Mouse (Mus musculus) limb, embryonic 13.5 days (tissue): ENCODE results near the gene Cfap161. TPM values are rescaled to one million over a fixed set of nuclear protein-coding genes. Genes with fewer than 3 reads are reported as not detected.

Experiments
- ATAC-seq: fragments of 200-750 bp; cut with Nextera tagmentation; 2 replicates; pipeline ENCODE4 v1.8.0; 2017; ENCODE audit warnings: low read depth, moderate number of reproducible peaks, moderate TSS enrichment; ENCODE audit not compliant: low FRiP score
- H3K27ac ChIP-seq: fragments of 300-500 bp; sonication (generic); 2 replicates; pipeline ENCODE4 v1.5.1; 2015; ENCODE audit warnings: inconsistent platforms, mild to moderate bottlenecking, moderate library complexity
- H3K27me3 ChIP-seq: fragments of 300-500 bp; sonication (generic); 2 replicates; pipeline ENCODE4 v1.6.1; 2015; ENCODE audit warnings: mild to moderate bottlenecking, inconsistent platforms
- H3K36me3 ChIP-seq: fragments of 300-500 bp; sonication (generic); 2 replicates; pipeline ENCODE4 v1.6.1; 2015; ENCODE audit warnings: inconsistent platforms, mild to moderate bottlenecking, moderate library complexity
- H3K4me1 ChIP-seq: fragments of 300-500 bp; sonication (generic); 2 replicates; pipeline ENCODE4 v1.6.1; 2015; ENCODE audit warnings: inconsistent platforms
- H3K4me2 ChIP-seq: fragments of 300-500 bp; sonication (generic); replicated peaks from 2 replicates; pipeline ENCODE4 v1.6.1; 2015; ENCODE audit warnings: inconsistent platforms, mild to moderate bottlenecking, moderate library complexity
- H3K4me3 ChIP-seq: fragments of 300-500 bp; sonication (generic); 2 replicates; pipeline ENCODE4 v1.5.1; 2015; ENCODE audit warnings: moderate library complexity, mild to moderate bottlenecking, inconsistent platforms
- H3K9ac ChIP-seq: fragments of 300-500 bp; sonication (generic); 2 replicates; pipeline ENCODE4 v1.6.1; 2015; ENCODE audit warnings: mild to moderate bottlenecking, inconsistent platforms
- H3K9me3 ChIP-seq: fragments of 300-500 bp; sonication (generic); 2 replicates; pipeline ENCODE4 v1.6.1; 2016; ENCODE audit warnings: inconsistent platforms
- WGBS: fragments of 180-500 bp; shearing (Covaris S2); methylation state at CpG from one replicate; pipeline ENCODE4 v1.1.7; 2015; 5-methylcytosine and 5-hydroxymethylcytosine counted together
- polyA plus RNA-seq: library from polyadenylated mRNA; unstranded; fragments of >200 nt; fragmentation: Nextera tagmentation; extraction: Ambion mirVana; gene quantifications from 2 replicates; pipeline ENCODE4 v1.2.1, GENCODE M21; 2015

Gene Cfap161
- polyA plus RNA-seq, 1 experiment from 2014 or later = 0.52 TPM

DNA sequence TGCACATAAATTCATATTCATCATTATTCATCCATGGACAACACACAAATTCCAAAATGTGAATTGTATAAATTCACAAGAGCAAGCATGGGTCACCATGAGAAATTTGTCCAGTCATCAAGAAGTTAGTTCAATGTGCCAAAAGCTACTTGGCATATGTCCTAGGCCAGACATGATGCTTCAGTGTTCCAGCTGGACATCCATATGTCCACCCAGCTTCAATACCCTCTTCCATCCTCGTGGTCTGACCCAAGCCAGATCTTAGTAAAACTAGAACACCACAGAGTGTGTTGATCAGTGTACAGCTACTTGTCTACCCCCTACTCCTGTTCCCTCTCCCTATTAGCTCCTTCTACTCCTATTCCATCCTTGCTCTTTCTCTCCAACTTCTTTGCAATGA is 43.6 kb downstream of the Cfap161 start:
- no peaks in the 10 kb centered on the region for H3K9me3 ChIP-seq
- peaks cover 8% of the 10 kb centered on the region for H3K4me1 ChIP-seq
- no peak overlapping the region for H3K9ac ChIP-seq
- no peak overlapping the region for H3K4me3 ChIP-seq
- WGBS = 78% methylated on average over 1 of the region's 1 CpGs
- H3K4me2 ChIP-seq = no peak overlapping the region
- no peaks in the 10 kb centered on the region for H3K27me3 ChIP-seq
- H3K27ac ChIP-seq = no peak overlapping the region
- no peaks in the 10 kb centered on the region for H3K36me3 ChIP-seq
- no peak for ATAC-seq

DNA sequence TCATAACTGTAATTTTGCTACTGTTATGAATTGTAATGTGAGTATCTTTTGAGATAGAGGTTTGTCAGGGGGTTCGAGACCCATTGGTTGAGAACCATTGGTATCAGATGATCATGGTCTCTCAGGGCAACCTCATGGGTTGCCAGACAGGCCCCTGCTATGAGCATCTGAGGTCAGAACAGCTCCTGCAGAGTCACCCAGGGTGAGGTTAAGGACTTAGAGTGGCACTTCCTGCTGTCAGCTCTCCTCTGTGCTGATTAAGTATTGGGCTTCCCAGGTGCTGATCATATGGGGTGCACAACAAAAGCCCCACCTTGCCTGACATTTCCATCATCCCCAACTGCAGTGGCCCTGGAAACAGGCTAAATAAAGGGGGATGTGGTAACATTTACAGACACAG is 46.3 kb downstream of the Cfap161 start:
- Histone ChIP-seq H3K9ac (no peak overlapping the region), H3K4me3 (no peak overlapping the region), H3K27ac (no peak overlapping the region), H3K9me3 (no peaks in the 10 kb centered on the region), H3K4me1 (peaks cover 32% of the 10 kb centered on the region), H3K27me3 (no peaks in the 10 kb centered on the region), H3K4me2 (no peak overlapping the region), H3K36me3 (no peaks in the 10 kb centered on the region)
- no peak for ATAC-seq
- 74% methylated on average over 1 of the region's 1 CpGs for WGBS

DNA sequence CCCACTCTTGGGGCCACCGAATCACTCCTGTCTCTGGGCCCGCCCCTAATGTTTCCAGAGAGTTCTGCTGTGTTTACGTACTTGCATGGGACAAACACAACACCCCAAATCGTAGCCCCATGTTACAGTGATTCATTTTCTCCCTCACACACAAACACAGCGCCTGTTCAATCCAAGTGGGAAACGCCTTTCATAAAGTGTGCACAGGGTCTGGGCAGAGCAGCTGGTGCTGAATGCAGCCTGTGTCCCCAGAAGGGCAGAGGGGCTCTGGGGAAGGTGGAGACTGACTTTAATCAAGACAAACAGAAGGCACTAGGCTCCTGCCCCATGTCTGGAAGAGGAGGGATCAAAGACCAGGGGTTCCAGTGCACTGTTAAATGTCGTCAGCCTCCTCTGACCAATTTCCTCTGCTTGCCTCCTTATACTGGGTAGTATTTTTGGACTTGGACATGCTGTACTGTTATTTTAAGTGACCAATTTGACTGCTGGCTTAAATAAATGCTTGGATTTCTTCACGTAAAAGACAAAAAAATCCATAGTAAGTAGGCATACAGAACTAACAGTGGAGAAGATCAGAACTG is 48.5 kb downstream of the Cfap161 start:
- Histone ChIP-seq H3K4me1 (peaks cover 32% of the 10 kb centered on the region), H3K36me3 (no peaks in the 10 kb centered on the region), H3K9me3 (no peaks in the 10 kb centered on the region), H3K27ac (peak overlapping the region; percentile 87), H3K27me3 (no peaks in the 10 kb centered on the region), H3K4me2 (peak overlapping the region; percentile 63), H3K9ac (peak overlapping the region; percentile 58), H3K4me3 (peak overlapping the region; percentile 37)
- WGBS = 31% methylated on average over 8 of the region's 8 CpGs
- ATAC-seq = peak; percentile 60; the same call in 1 of the 2 replicates

DNA sequence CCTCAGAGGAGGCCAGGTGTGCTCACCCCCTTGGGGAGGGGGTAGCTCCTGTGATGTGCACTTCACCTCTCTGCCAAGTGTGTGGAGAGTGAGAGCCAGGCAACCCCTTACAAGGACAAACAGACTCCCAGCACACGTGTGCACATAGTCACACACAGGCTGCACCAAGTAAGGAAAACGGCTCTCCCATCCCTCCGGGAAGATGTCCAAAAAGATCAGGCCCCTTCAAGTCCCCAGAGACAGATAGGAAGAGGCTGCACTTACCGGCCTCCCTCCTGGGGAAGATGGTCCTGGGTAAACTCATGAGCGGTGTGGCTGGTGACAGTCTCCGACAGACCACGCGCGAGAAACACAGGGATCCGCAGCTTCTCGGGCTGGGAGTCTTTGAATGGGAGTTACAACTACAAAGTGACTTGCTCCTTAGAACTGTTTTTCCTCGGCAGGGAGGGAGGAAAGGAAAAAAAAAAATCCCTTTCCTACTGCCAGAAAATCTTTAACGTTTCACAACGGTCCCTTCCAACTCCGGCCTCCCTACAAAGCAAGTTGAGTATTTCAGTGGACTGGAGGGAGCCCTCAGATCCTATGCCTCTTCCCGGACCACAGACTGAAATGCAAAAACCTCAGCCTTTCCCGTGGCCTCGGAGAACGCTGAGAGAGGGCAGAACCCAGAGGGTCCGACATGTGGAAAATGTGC is 49.1 kb downstream of the Cfap161 start, which contains the start of gene Il16:
Gene Il16 (minus strand): TSS at position 314 of the 694 bp plus-strand sequence.
- Histone ChIP-seq H3K27me3 (no peaks in the 10 kb centered on the region), H3K27ac (peak within 1 kb of the TSS; percentile 87), H3K4me2 (peak within 1 kb of the TSS; percentile 63), H3K9ac (peak within 1 kb of the TSS; percentile 58), H3K36me3 (no peaks in the 10 kb centered on the region), H3K4me3 (peak within 1 kb of the TSS; percentile 37), H3K4me1 (peaks cover 35% of the 10 kb centered on the region), H3K9me3 (no peaks in the 10 kb centered on the region)
- WGBS = 32% methylated on average over 20 of the region's 20 CpGs
- ATAC-seq = peak; percentile 46; the same call in 1 of the 2 replicates

DNA sequence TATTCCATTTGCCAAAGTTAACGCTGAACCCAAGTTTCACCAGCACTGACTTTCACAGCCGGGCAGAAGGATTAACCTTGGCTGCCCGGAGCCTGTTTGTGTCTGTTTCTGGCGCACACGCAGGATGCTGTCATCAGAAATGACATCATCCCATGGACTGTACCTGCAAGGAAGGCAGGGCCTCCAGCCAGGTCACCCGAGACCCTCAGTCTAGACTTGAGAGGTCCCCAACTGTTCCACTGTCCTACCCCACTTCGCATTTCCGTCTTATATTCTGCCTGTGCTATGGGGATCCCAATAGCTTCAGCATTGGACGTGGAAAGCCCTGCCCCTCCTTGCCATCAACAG is 49.6 kb downstream of the Cfap161 start:
- Histone ChIP-seq H3K9me3 (no peaks in the 10 kb centered on the region), H3K9ac (peak overlapping the region; percentile 58), H3K4me2 (peak overlapping the region; percentile 63), H3K27me3 (no peaks in the 10 kb centered on the region), H3K4me1 (peaks cover 38% of the 10 kb centered on the region), H3K27ac (peak overlapping the region; percentile 87), H3K36me3 (no peaks in the 10 kb centered on the region), H3K4me3 (peak overlapping the region; percentile 37)
- ATAC-seq = peak; percentile 41; the same call in 1 of the 2 replicates
- 42% methylated on average over 9 of the region's 9 CpGs for WGBS

DNA sequence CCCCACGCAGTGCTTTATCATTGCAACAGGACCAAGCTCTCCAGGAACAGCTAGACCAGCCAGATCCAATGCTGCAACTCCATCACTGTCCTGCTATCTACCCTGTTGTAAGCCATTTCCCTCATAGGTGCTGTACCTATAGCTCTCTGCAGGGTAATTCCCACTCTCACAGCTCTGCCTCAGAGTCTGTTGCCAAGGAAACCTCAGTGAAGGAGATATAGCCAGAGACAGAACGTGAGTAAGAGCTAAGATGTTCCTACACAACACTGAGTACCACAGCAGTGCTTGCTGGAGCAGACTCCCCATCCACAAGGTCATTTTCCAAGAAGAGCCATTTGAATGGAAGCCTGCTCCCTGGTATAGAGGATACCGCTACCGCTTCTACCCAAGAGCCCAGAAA is 50.4 kb downstream of the Cfap161 start:
- peaks cover 45% of the 10 kb centered on the region for H3K4me1 ChIP-seq
- H3K4me3 ChIP-seq = peak overlapping the region; percentile 37
- no peaks in the 10 kb centered on the region for H3K9me3 ChIP-seq
- peak overlapping the region; percentile 87; the same call in 1 of the 2 replicates for H3K27ac ChIP-seq
- no peaks in the 10 kb centered on the region for H3K27me3 ChIP-seq
- H3K9ac ChIP-seq = peak overlapping the region; percentile 51
- ATAC-seq = no peak
- no peaks in the 10 kb centered on the region for H3K36me3 ChIP-seq
- H3K4me2 ChIP-seq = peak overlapping the region; percentile 63
- WGBS = 80% methylated on average over 4 of the region's 4 CpGs

DNA sequence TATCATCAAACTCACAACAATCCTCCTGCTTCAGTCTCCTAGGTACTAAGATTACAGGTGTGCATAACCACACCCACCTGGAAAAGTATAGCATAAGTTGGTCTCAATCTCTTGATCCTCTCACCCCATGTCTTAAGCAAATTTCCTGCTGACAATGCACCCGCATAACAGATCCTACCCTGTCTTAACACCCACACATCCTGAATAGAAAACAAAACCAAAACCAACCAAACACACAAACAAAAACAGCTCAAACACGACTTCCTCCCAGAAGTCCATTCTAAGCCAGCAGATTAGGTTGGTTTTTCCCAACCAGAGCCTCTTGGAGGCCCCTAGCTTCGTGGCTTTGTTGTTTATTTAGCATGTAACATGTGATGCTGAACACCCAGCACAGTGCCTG is 52.0 kb downstream of the Cfap161 start:
- no peak overlapping the region for H3K4me3 ChIP-seq
- H3K9ac ChIP-seq = no peak overlapping the region
- H3K27ac ChIP-seq = no peak overlapping the region
- no peaks in the 10 kb centered on the region for H3K36me3 ChIP-seq
- peaks cover 59% of the 10 kb centered on the region for H3K4me1 ChIP-seq
- WGBS = 58% methylated on average over 3 of the region's 3 CpGs
- H3K27me3 ChIP-seq = no peaks in the 10 kb centered on the region
- ATAC-seq = no peak
- H3K4me2 ChIP-seq = no peak overlapping the region
- H3K9me3 ChIP-seq = no peaks in the 10 kb centered on the region

DNA sequence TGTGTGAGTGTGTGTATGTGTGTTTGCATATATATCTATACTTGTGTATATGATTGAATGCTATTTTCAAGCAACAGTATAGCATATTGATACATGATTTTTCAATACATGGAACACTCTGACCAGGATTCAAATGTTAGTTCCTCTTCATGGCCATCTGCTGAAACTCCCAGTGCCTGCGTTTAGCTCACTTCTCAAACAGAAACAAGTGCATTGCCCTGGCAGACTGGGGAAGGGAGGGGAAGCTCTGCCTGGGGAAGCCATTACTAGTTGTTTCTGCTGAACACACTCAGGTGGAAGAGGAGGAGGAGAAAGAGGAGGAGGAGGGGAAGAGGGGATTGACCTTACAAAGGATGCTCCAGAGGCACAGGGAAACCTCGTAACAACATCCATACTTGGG is 52.7 kb downstream of the Cfap161 start:
- Histone ChIP-seq H3K4me2 (no peak overlapping the region), H3K36me3 (no peaks in the 10 kb centered on the region), H3K4me1 (peaks cover 65% of the 10 kb centered on the region), H3K9me3 (no peaks in the 10 kb centered on the region), H3K9ac (no peak overlapping the region), H3K4me3 (no peak overlapping the region), H3K27me3 (no peaks in the 10 kb centered on the region), H3K27ac (no peak overlapping the region)
- no peak for ATAC-seq
- 70% methylated on average over 2 of the region's 2 CpGs for WGBS

DNA sequence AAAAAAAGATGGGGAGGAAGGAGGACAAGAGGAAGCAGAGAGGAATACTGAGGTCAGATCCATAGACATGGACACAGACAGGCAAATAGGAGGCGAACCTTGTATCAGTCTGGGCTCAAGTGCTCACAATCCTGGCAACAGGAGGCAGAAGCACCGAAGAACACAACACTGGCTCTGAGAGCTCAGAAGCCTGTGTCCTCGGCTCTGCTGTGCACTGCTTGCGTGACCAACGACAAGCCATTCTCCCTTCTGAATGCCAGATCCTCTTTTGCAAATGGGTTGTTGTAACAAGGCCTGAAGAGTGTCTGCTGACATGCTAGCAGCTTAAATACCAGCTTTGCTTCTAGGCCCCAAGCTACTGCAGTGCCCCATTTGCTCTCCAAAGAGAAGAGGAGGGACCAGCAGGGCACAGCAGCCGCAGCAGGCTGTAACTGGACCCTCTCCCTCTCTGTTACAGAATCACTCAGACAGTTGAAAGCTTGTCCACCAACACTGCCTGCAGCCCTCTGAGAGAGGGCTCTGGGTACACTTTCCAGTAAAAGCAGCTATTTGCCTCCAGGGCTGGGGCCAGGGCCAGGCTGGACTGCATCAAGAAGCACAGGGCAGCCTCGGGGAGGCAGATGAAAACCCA is 54.9 kb downstream of the Cfap161 start:
- no peaks in the 10 kb centered on the region for H3K27me3 ChIP-seq
- H3K9me3 ChIP-seq = no peaks in the 10 kb centered on the region
- H3K27ac ChIP-seq = peak overlapping the region; percentile 55
- no peak overlapping the region for H3K4me3 ChIP-seq
- H3K36me3 ChIP-seq = no peaks in the 10 kb centered on the region
- H3K9ac ChIP-seq = peak overlapping the region; percentile 48; the same call in 1 of the 2 replicates
- 32% methylated on average over 7 of the region's 7 CpGs for WGBS
- peaks cover 50% of the 10 kb centered on the region for H3K4me1 ChIP-seq
- H3K4me2 ChIP-seq = no peak overlapping the region
- no peak for ATAC-seq

DNA sequence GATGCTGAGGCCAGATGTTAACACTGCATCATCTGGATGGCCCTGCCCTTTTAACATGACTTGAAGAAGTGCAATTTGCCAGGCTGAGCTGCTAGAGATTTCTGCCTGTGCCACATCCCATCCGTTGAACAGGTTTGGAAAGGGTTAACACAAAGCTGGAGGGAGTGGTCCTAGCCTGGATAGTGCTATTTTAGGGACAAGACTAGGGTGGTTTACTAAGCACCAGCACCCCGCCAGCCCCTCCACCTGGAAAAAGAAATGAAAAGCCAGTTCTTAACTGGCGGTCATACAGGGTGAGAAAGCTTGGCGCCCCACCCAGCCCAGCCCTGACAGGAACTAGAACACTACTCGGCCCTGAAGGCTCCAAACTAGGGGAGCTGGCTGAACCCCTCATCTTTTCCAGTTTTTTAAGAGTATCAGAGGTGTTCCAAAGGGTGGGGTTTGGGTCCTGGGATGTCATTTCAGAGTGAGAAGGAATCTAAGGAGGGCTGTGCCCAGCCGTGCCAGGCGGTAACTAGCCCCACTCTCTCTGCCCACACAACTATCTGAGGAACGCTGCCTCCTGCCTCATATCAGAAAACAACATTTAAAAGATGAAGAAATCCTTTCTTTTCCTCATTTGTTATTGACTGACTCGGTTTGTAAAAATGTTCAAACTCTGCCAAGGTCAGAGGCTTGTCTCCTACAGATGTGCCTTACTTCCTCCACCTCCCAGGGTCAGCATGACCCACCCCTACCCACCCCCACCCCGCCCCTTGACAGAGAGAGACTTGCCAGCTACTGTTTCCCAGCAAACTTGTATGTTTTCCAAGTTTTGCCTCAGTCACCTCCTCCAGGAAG is 55.8 kb downstream of the Cfap161 start:
- no peak overlapping the region for H3K4me3 ChIP-seq
- H3K27ac ChIP-seq = peak overlapping the region; percentile 55; the same call in 1 of the 2 replicates
- no peak overlapping the region for H3K9ac ChIP-seq
- WGBS = 59% methylated on average over 10 of the region's 10 CpGs
- H3K36me3 ChIP-seq = no peaks in the 10 kb centered on the region
- H3K4me2 ChIP-seq = no peak overlapping the region
- no peaks in the 10 kb centered on the region for H3K27me3 ChIP-seq
- ATAC-seq = 0 out of 2 replicates have a peak, but pooled peaks have one; percentile 30
- H3K9me3 ChIP-seq = no peaks in the 10 kb centered on the region
- H3K4me1 ChIP-seq = peaks cover 40% of the 10 kb centered on the region

DNA sequence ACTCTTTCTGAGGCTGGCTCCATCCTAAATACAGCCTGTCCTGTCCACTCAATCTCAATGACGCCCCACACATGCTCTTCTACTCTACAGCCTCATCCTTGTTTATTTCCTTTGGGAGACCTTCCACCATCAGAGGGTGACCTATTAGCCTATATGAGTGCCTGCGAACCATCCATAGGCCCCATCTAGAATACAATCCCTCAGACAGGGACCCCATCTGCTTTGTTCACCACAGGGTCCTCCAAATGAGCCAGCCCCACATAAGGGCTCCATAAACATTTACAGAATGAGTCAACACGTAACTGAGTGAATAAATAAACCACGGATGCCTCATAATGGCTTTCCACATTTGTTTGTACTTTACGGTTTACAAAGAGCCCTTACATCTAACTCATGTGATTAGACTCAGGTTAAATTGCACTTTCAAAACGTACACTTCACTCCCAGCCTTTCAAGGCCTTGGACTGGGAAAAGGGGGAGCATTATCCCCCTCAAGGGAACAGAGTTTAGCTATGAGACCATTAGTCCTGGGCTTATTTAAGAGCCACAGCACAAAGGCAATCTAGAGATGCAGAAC is 56.7 kb downstream of the Cfap161 start:
- WGBS = 23% methylated on average over 6 of the region's 6 CpGs
- Histone ChIP-seq H3K4me1 (peaks cover 39% of the 10 kb centered on the region), H3K27me3 (no peaks in the 10 kb centered on the region), H3K9me3 (no peaks in the 10 kb centered on the region), H3K27ac (peak overlapping the region; percentile 39; the same call in 1 of the 2 replicates), H3K36me3 (no peaks in the 10 kb centered on the region), H3K4me3 (no peak overlapping the region), H3K4me2 (no peak overlapping the region), H3K9ac (no peak overlapping the region)
- 0 out of 2 replicates have a peak, but pooled peaks have one; percentile 30 for ATAC-seq
